Mouse (Mus musculus) urinary bladder, postnatal 10 days (tissue): Measurements from ENCODE around the gene Prl8a9.

Source experiments
- DNase-seq: peaks from one replicate; pipeline ENCODE4 v3.0.0; 2022; ENCODE audit warnings: low spot score

The Prl8a9 gene

DNA sequence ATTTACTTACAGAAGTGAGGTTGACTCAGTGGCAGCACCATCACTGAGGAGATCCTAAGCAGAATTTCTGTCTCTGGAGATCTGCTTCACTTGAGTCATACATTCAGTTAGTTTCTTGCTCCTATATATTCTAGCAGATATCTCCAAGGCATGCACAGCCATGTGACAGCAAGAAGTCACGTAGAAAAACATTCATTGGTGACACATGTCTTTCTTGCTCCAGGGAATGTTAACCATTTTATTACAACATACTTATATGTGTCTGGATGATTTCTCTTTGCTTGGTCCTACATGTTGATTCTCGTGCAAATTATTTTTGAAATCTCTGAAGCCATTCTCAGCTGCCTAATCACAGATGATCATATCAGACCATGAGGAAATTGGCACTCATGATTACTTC, at the start of gene Prl8a9:
Gene Prl8a9 (minus strand): TSS at position 101 of the 400 bp plus-strand sequence.
- no peak for DNase-seq

DNA sequence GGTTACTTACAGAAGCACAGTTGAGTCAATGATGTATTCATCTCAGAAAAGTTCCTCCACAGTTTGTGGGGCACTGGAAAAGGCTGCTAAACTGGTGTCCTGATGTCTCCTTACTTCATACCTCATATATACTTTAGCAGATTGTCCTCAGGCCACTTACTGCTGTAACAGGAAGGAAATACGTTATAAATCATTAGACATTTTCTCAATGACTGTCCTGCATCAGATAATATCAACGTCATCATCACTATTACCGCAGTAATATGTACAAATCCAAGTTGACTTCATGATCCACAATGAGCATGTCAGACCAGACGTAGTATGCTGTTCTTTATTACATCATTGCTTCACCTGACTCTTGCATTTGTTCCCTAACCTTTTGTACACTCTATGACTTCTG, 46.1 kb upstream of the Prl8a9 start, which contains the start of gene Prl7b1:
Gene Prl7b1 (minus strand): TSS at position 101 of the 400 bp plus-strand sequence.
- DNase-seq = no peak

DNA sequence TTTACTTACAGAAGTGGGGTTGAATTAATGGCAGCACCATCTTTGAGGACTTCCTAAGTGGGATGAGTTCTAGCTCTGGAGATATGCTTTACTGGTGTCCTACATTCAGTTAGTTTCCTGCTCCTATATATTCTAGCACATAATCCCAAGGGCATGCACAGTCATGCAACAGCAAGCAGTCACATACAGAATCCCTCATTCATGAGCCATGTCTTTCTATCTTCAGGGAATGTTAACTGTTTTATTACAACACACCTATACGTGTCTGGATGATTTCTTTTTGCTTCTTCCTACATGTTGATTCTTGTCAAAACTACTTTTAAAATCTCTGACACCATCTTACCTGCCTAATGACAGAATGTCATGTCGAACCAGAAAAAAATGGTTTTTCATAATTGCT, 17.7 kb upstream of the Prl8a9 start, which contains the start of gene Prl8a1:
Gene Prl8a1 (minus strand): TSS at position 101 of the 400 bp plus-strand sequence.
- DNase-seq = no peak

DNA sequence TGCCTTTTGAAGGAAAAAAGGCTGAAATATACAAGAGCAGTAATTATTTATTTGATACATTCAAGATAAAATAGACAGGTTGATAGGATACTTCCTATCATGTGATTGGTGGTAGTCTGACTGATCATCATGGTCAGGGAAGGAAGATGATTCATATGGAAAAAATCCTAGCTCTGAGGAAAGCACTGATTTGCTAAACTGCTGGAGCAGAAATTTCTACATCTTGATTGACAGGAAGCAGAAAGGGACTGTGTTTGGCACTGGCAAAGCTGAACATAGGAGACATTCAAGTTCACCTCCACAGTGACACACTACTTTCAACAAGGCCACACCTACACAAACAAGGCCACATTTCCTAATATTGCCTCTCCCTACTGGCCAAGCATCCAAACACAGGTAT, 11.1 kb downstream of the Prl8a9 start:
- no peak for DNase-seq

DNA sequence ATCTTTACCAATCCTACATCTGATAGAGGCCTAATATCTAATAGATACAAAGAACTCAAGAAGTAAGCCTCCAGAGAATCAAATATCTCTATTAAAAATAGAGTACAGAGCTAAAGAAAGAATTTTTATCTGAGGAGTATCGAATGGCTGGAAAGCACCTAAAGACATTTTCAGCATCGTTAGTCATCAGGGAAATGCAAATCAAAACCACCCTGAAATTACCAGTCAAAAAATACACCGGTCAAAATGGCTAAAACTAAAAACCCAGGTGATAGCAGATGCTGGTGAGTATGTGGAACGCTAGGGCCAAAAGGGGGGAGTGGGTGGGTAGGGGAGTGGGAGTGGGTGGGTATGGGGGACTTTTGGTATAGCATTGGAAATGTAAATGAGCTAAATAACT, 41.2 kb downstream of the Prl8a9 start:
- no peak for DNase-seq

DNA sequence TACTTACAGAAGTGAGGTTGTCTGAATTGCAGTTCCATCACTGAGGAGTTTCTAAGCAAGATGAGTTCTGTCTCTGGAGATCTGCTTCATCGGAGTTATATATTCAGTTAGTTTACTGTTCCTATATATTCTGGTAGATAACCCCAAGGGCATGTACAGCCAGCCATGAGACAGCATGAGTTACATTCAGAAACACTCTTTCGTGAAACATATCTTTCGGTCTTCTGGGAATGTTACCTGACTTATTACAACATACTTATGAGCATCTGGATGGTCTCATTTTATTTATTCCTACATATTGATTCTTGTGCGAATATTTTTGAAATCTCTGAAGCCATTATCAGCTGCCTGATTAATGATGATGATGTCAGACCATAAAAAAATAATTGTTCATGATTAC, 51.3 kb downstream of the Prl8a9 start, which contains the start of gene Prl8a8:
Gene Prl8a8 (minus strand): TSS at position 101 of the 400 bp plus-strand sequence.
- no peak for DNase-seq
